ENCODE assay signal across 10 mouse cellular contexts in genomic region chr14:44858372-44858771, GRCm38 (mm10). TPM values are rescaled to one million over a fixed set of nuclear protein-coding genes. Genes with fewer than 3 reads are reported as not detected.
DNase-seq lines count a peak whose midpoint lies in the region; ATAC-seq and TF ChIP-seq lines count a peak whose summit lies in the region.
"Had no signal": no experiment of that assay in that cellular context is flagged by ENCODE, and none has a peak within 500 bp of the region (broad histone marks: within the 10 kb centered on the region; RNA-seq: fewer than 3 reads in every experiment).

No protein-coding gene starts in this region.

- peak overlapping the region; percentile 30 for H3K4me2 ChIP-seq in hindbrain, embryonic 11.5 days (replicated peaks; ENCODE audit: low read depth, low read length)

- no peak overlapping the region for H3K27ac ChIP-seq in hindbrain, embryonic 11.5 days (ENCODE audit: low read depth, low read length)
- no peak overlapping the region for H3K27ac ChIP-seq in midbrain, embryonic 10.5 days (replicated peaks)
- no peak overlapping the region for H3K27ac ChIP-seq in thymus, adult 2 months (ENCODE audit: control insufficient read depth, insufficient read depth, low read length)
- H3K27ac ChIP-seq: kidney, postnatal 0 days; liver, embryonic 12.5 days had no signal

- no peaks in the 10 kb centered on the region for H3K36me3 ChIP-seq in E14TG2a.4 (ENCODE audit: insufficient read depth, low read length)
- H3K36me3 ChIP-seq in hindbrain, embryonic 11.5 days (ENCODE audit: control insufficient read depth, insufficient read depth, low read length), result no peaks in the 10 kb centered on the region
- no peaks in the 10 kb centered on the region for H3K36me3 ChIP-seq in midbrain, embryonic 10.5 days
- no peaks in the 10 kb centered on the region for H3K36me3 ChIP-seq in thymus, adult 2 months (ENCODE audit: control insufficient read depth, insufficient read depth, low read length)
- H3K36me3 ChIP-seq: liver, embryonic 12.5 days had no signal

- H3K4me1 ChIP-seq in E14TG2a.4 (replicated peaks; ENCODE audit: low read depth, low read length), result peaks cover 20% of the 10 kb centered on the region
- H3K4me1 ChIP-seq in hindbrain, embryonic 11.5 days (replicated peaks; ENCODE audit: control insufficient read depth, insufficient read depth, low read length), result no peaks in the 10 kb centered on the region
- peaks cover 17% of the 10 kb centered on the region for H3K4me1 ChIP-seq in midbrain, embryonic 10.5 days
- no peaks in the 10 kb centered on the region for H3K4me1 ChIP-seq in thymus, adult 2 months (replicated peaks; ENCODE audit: control insufficient read depth, insufficient read depth, low read length)
- H3K4me1 ChIP-seq: liver, embryonic 12.5 days had no signal

- ATAC-seq in Patski, result peak; percentile 4
- 0 out of 2 replicates have a peak, but pooled peaks have one; percentile 22 for ATAC-seq in hindbrain, embryonic 11.5 days (ENCODE audit: low FRiP score)
- ATAC-seq in megakaryocyte progenitor cell, adult 5-6 weeks (replicated peaks; ENCODE audit: poor library complexity), result no peak
- ATAC-seq: liver, embryonic 12.5 days had no signal

- H3K9me3 ChIP-seq in E14TG2a.4 (ENCODE audit: low read length), result no peaks in the 10 kb centered on the region
- no peaks in the 10 kb centered on the region for H3K9me3 ChIP-seq in hindbrain, embryonic 11.5 days (ENCODE audit: control insufficient read depth, low read length)
- no peaks in the 10 kb centered on the region for H3K9me3 ChIP-seq in midbrain, embryonic 10.5 days (replicated peaks)
- H3K9me3 ChIP-seq: liver, embryonic 12.5 days had no signal

- H3K27me3 ChIP-seq in E14TG2a.4 (ENCODE audit: insufficient read depth, low read length) (peaks cover 41% of the 10 kb centered on the region), Patski (peaks cover 8% of the 10 kb centered on the region)
- peaks cover 16% of the 10 kb centered on the region for H3K27me3 ChIP-seq in hindbrain, embryonic 11.5 days (ENCODE audit: control insufficient read depth, insufficient read depth, low read length)
- H3K27me3 ChIP-seq in midbrain, embryonic 10.5 days (ENCODE audit: low read depth, poor library complexity, severe bottlenecking), result peaks cover 41% of the 10 kb centered on the region
- no peaks in the 10 kb centered on the region for H3K27me3 ChIP-seq in thymus, adult 2 months (ENCODE audit: control insufficient read depth, insufficient read depth, low read length)

- POLR2A ChIA-PET in Patski (lab: Charles Lee), result no interaction called here

- 17% methylated on average over 12 of the region's 12 CpGs for WGBS in hindbrain, embryonic 11.5 days
- WGBS in midbrain, embryonic 10.5 days, result 11% methylated on average over 12 of the region's 12 CpGs
- 23% methylated on average over 12 of the region's 12 CpGs for WGBS in thymus, adult 2 months

- in situ Hi-C loops in Patski (cut with MboI; ENCODE audit: low pct_unique_long_range_greater_than_20kb), result no loop called here

- H3K4me3 ChIP-seq in E14TG2a.4 (replicated peaks; ENCODE audit: low read length), result peak overlapping the region; percentile 76
- H3K4me3 ChIP-seq in hindbrain, embryonic 11.5 days (ENCODE audit: low read depth, low read length), result no peak overlapping the region
- peak overlapping the region; percentile 51 for H3K4me3 ChIP-seq in midbrain, embryonic 10.5 days
- H3K4me3 ChIP-seq in thymus, adult 2 months (ENCODE audit: control insufficient read depth, insufficient read depth, low read length), result no peak overlapping the region
- H3K4me3 ChIP-seq: liver, embryonic 12.5 days had no signal

- TF ChIP-seq CTCF in E14TG2a.4 (conservative IDR thresholded peaks at IDR 0.05; ENCODE audit: low read length) (no peak), Patski (IDR thresholded peaks at IDR 0.05) (no peak)
- TF ChIP-seq CTCF in thymus, adult 2 months (IDR thresholded peaks at IDR 0.05; ENCODE audit: borderline replicate concordance, control insufficient read depth, extremely low read depth, insufficient read depth, low read length, poor library complexity), result no peak

- CTCF ChIA-PET in Patski (lab: Charles Lee), result no interaction called here

- no peak for DNase-seq in Patski (ENCODE audit: low read depth, low spot score)
- DNase-seq in hindbrain, embryonic 11.5 days (ENCODE audit: low spot score), result no peak
- no peak for DNase-seq in midbrain, embryonic 10.5 days (ENCODE audit: low spot score)
- no peak for DNase-seq in thymus, adult 2 months
- DNase-seq in kidney, adult 11 months, result no peak
- DNase-seq: cerebellum, adult 18-20 months had no signal

- no peak for TF ChIP-seq POLR2A in thymus, adult 2 months (IDR thresholded peaks at IDR 0.05; ENCODE audit: control insufficient read depth, extremely low read depth, insufficient read depth, low read length, poor library complexity)

- no peak overlapping the region for H3K9ac ChIP-seq in hindbrain, embryonic 11.5 days (ENCODE audit: low read depth, low read length)
- H3K9ac ChIP-seq: liver, embryonic 12.5 days had no signal

RNA-seq across cellular contexts. Expression of gene Ptgdr, which starts 0.8 kb away (rescaled TPM):
- polyA plus RNA-seq in Patski (2021), result not detected
- polyA plus RNA-seq in hindbrain, embryonic 11.5 days (2014; fragmentation: Nextera tagmentation; extraction: Ambion mirVana), result not detected in 2 replicates
- not detected in 2 replicates for polyA plus RNA-seq in midbrain, embryonic 10.5 days (2016; fragmentation: Nextera tagmentation; extraction: Ambion mirVana)
- 0.66 and 0.68 TPM in 2 replicates for polyA plus RNA-seq in thymus, adult 2 months (2012; rRNA removed)
- total RNA-seq in megakaryocyte progenitor cell, adult 5-6 weeks (2015), result not detected in 2 replicates
- total RNA-seq in megakaryocyte progenitor cell, adult 5-6 weeks (2017), result not detected in 2 replicates
- polyA plus RNA-seq: kidney, postnatal 0 days; liver, embryonic 12.5 days had no signal

Comparison
In these comparisons a context has a peak if more than half of its experiments do, and no peak if none do; other contexts are left out.
1. H3K4me3 ChIP-seq: peak in E14TG2a.4 (single experiment) and midbrain, embryonic 10.5 days (single experiment); none in hindbrain, embryonic 11.5 days (single experiment) and thymus, adult 2 months (single experiment).